Mouse (Mus musculus) cerebellum, adult 11-12 months (tissue): ENCODE measurements around the gene 2210011C24Rik.
A peak's percentile ranks its signal among the peaks of the same experiment; 100 is the strongest.
"Not testable (repeated sequence)": the region's sequence is repeated elsewhere in the genome, so short reads cannot be mapped to it uniquely, and the experiment has no call there.

Experiments used
- DNase-seq: peaks from one replicate; pipeline ENCODE4 v3.0.0; 2022

2210011C24Rik gene

GRCm38 (mm10) chr8:83992488-83992887 is 19.5 kb downstream of the 2210011C24Rik start:
- DNase-seq, result no peak

- no peak for DNase-seq
Observed at GRCm38 (mm10) chr8:83990170-83990569, 21.8 kb downstream of the 2210011C24Rik start.

DNA sequence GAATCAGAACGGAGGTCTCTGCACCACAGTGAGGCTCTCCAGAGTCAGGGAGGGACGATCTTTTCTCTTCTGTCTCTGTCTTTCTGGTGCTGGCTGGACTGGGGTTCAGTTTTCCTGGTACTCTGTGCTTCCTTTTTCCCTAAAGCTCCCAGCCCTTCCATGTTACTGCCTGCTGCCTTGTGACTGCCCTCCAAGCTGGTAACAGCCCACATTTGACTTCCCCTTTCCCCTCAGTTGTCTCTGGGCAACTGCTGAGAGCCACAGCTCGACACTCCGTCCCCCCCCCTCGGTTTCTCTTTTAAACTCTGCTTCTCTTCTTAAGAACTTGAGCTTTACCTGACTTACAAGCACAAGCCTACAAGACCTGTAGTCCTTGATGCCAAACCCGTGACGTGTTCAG is 22.7 kb downstream of the 2210011C24Rik start:
- no peak for DNase-seq

DNA sequence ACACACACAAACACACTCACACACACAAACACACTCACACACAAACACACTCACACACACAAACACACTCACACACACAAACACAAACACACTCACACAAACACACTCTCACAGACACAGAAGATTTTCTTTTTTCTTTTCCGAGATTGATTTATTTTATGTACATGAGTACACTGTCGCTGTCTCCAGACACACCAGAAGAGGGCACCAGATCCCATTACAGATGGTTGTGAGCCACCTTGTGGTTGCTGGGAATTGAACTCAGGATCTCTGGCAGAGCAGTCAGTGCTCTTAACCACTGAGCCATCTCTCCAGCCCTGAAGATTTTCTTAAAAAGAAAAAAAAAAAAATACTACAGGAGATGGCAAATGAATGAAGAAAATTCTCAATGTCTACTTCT is 28.7 kb downstream of the 2210011C24Rik start:
- not testable (repeated sequence) for DNase-seq

DNA sequence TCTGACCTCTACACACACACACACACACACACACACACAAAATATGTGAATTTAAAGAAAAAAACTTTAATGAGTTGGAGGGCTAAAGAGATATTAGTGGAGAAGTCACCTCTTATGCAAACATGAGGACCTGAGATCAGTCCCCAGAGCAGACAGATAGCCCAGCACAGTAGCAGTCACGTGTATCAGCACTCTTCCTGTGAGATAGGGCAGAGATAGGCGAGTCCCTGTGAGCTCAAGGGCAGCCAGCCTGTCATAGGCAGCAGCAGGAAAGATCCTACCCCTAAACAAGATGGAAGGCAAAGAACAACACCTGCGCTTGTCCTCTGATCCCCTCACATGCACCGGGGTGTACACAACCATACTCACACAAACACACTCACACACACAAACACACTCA is 29.5 kb downstream of the 2210011C24Rik start:
- no peak for DNase-seq

- no peak for DNase-seq
Observed at GRCm38 (mm10) chr8:83981533-83981932, 30.4 kb downstream of the 2210011C24Rik start.

DNA sequence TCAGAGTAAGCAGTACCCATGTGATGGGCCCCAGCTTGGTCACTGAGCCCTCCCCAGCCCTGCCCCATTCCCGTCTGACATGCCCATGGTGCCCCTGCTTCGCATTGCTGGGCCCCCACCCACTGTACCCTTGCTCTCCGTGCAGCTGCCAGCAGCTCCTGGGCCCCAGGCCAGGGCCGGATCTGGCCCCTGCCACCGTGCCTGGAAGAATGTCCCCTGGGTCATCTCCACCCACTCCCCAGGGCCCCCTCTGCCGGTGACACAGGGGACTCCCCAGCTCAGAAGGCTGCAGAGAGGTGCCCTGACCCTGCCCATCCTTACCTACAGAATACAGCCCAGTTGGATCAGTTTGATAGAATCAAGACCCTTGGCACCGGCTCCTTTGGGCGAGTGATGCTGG is 31.1 kb downstream of the 2210011C24Rik start:
- no peak for DNase-seq

DNA sequence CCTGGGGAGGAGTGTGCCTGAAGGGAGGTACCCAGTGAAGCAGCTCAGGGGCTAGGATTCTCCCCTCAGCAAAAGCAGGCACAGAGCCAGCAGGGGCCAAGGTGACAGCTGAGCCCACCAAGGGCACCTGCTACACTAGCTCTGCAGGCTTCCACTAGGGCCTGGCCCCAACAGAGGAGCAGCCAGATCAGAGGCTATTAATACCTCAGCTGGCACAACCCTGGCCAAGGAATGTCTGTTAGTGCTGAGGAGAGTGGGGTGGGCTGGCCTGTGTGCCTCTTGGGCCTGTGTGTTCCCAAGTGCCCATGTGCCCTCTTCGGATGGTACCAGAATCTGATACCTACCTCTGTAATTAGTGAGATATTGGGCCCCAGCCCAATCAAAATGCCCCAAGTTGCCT is 31.7 kb downstream of the 2210011C24Rik start:
- no peak for DNase-seq

- no peak for DNase-seq
Observed at GRCm38 (mm10) chr8:83978200-83978599, 33.8 kb downstream of the 2210011C24Rik start.

DNA sequence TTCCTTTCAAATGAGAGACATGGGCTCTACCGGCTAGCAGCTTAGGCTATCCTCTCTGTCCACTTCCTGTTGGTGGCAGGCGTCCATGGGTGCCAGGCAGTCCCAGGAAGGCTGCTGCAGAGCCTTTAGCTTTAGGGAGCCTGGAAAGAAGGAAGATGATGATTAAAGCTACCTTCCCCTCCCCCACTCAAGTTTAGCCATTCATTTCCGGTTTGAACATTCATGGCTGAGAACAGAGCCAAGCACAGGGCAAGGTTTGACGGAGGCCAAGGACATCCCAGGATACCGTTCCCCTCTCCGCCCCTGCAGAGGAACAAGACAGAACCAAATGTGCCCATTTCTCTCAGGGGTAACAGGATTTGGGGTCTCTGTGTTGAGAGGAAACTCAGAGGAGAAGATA is 34.3 kb downstream of the 2210011C24Rik start:
- DNase-seq, result no peak

DNA sequence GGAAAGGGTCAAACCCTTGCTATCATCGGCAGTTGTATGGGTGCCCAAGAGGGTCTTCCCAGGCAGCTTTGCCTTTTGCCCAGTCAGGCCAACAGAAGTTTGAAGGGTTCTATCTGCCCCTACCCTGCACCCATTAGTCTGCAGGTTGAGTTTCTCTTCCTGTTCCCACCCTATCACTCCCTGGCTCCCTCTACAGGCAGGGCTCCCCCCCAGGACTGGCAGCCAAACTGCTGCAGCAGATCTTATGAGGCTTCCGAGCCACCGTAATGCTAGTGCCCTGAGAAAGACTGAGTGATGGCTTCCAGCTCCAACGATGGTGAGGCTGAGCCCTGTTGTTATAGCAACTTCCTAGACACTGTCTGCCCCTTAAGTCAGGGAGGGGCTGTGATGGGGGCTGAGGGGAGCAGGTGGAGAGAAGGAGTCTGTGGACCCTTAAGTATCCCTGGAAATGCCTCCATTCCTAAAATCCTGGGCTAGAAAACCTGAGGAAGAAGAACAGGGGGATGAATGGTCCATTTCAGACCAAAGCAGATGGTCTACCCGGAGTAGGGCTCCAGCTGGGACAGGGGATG is 35.1 kb downstream of the 2210011C24Rik start:
- DNase-seq, result no peak

GRCm38 (mm10) chr8:83976101-83976630 is 35.8 kb downstream of the 2210011C24Rik start:
- no peak for DNase-seq

DNA sequence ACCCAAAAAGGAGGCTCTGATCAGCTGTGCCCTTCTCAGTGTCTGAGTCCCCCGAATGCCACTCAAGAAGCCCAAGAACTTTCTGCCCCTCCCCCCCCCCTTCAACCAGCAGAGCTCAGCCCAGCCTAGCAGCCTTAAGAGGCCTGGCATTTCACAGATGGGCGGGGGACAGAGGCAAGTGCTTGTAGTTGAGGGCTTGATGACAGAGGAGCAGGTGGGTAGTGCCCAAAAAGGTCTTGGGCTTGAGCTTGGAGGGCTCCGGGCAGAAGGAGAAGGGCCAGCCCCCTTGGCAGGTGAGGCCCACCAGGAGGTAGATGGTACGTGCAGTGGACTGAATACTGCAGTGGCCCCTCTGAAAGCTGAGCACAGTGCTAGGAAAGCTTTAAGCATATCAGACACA is 37.5 kb downstream of the 2210011C24Rik start:
- DNase-seq, result no peak

DNA sequence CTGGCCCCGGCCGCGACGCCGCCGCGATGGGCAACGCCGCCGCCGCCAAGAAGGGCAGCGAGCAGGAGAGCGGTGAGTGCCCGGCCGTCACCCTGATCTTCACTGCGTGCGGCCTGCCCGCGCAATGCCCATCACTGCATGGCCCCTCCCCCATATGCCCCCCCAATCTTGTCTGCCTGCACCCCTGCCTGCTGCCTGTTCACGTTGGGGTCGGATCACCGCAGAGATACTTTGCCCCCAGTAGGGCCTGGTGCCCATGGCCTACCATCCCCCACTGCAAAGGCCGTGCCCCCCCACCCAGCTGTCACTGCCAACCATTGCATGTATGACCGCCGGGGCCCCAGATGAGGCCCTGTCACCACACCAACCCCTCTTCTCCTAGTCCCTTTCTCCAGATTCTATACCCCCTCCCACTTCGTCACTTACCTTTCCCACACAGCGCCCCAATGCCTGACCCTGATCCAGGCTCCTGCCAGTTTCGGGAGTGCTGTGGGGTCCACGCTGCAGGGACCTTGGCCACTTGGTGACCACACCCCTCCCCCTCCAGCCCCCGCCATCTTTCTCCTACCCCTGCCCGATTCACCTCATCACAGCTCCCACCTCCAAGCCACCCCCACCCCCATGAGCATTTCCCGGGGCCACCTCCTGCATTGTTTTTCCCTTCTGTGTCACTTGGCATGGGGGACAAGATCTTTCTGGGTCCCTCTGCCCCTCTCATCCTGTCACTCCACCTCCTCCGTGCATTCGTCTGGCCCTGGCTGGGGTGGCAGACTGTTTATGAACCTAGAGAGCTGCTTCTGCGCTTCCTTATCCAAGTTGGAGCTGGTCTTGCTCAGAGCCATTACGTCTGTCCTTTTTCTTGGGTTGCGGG is 38.6 kb downstream of the 2210011C24Rik start:
- DNase-seq, result peak; percentile 73

DNA sequence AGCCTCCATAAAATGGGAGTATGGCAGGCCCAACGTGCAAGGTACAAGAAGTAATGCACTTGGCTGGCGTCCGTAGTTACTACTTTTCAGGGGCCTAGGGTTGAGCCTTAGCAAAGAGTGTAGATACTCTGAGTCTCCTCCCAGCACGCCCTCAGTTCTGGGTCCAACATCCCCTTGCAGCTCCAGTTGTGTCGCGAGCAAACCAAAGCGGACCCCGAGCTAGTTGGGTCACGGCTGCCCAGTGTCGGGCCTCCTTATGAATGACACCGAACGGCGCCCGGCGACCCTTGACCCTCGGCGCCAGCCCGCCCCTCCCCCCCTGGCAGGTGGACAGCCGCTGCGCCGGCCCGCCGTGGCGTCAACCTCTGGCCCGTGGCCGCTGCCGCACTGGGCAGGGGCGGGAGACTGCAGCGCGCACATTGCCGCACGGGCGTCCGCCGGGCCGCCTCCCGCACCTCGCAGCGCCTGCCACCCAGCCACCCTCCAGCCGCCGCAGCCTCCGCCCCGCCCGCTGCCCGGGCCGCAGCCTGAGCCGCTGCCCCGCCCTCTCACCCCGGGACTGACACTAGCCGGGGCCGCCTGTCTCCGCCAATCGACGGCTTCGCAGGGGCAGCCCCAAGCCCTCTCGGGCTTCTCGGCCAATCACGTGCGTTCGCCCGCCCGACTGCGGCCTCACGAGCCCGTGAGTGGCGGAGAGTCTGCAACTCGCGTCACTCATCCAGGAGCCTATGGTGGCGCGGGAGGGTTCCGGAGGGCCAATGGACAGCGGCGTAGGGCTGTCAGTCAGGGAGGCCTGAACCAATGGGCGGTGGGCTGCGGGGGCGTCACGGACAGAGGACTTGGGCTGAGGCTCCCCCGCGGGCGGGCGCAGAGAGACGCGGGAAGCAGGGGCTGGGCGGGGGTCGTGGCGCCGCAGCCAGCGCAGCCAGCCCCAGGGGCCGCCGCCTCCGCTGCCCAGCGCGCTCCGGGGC is 39.5 kb downstream of the 2210011C24Rik start, which contains the start of gene Prkaca:
Gene Prkaca (plus strand): TSS at position 844 of the 971 bp plus-strand sequence.
- DNase-seq, result peak; percentile 100

GRCm38 (mm10) chr8:83971661-83972060 is 40.3 kb downstream of the 2210011C24Rik start:
- DNase-seq, result no peak

GRCm38 (mm10) chr8:83971121-83971520 is 40.9 kb downstream of the 2210011C24Rik start:
- DNase-seq, result no peak

DNA sequence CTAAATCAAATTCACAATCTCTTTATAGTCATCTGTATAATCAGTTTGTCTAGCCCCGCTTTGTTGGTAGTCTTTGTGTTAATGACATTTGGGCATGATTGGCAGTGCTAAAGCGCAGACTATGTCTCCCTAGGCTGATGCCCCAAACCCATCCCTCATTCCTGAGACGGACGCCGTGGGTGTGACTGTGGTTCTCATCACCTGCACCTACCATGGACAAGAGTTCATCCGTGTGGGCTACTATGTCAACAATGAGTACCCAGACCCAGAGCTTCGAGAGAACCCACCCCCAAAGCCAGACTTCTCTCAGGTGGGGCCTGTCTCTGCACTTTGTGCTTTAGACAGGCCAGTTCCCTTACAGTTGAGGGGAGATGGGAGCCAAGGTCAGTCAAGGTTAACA is 44.3 kb downstream of the 2210011C24Rik start:
- no peak for DNase-seq

- DNase-seq, result no peak
Observed at GRCm38 (mm10) chr8:83964015-83964765, 47.8 kb downstream of the 2210011C24Rik start.
